Mouse (Mus musculus): ENCODE measurements around the gene Acot1.
"Not testable (repeated sequence)": the region's sequence is repeated elsewhere in the genome, so short reads cannot be mapped to it uniquely, and the experiment has no call there.

GRCm38 (mm10) chr12:84038691-84039111, 29.4 kb downstream of the Acot1 start, which contains the start of gene Gm49366:
- TF ChIP-seq CHD2 (IDR thresholded peaks at IDR 0.05; ENCODE audit: low read length); POLR2A (IDR thresholded peaks at IDR 0.05; ENCODE audit: control insufficient read depth in 1 of 2, insufficient read depth in 1 of 2, low read depth in 1 of 2, low read length in 2 of 2, poor library complexity in 1 of 2); EP300 (IDR thresholded peaks at IDR 0.05; ENCODE audit: low read depth in 1 of 2, low read length in 2 of 2); CTCF (IDR thresholded peaks at IDR 0.05 in 2 of 3, conservative IDR thresholded peaks at IDR 0.05 in 1 of 3; ENCODE audit: control insufficient read depth in 1 of 3, insufficient read depth in 1 of 3, low read depth in 2 of 3, low read length in 3 of 3, poor library complexity in 1 of 3, severe bottlenecking in 1 of 3); GATA1 (IDR thresholded peaks at IDR 0.05; ENCODE audit: low read depth, low read length); MXI1 (IDR thresholded peaks at IDR 0.05; ENCODE audit: low read depth, low read length): not testable (repeated sequence)

All from MEL (cell line).